Mouse (Mus musculus): ENCODE measurements at regions not wholly inside any gene's neighbourhood (a gene's known extent, or its start where the extent isn't known, plus 50 kb on each side); places are given as distances from the start of the nearest gene placed in this dataset.

DNA sequence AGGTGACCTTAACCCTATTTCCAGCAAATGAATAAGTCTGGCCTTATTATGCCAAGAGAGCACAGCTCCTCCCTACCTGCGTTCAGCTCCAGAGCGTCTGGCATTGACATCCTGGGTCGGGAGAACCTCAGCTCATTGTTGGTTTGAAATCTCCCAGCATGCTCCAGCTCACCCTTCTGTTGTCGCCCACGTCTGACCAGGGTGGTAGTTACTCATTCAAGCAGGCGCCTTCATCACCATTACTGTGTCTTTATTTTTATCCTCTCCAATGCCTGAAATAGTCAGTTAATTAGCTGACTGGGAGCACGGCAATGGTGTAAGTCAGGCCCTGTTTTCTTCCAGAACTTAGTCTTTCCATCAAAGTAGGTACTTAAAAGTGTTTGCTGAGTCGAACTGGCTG is 90.8 kb upstream of the Cxcr4 start:
- TF ChIP-seq CTCF (IDR thresholded peaks at IDR 0.05; ENCODE audit: low read depth, low read length) (no peak), EP300 (IDR thresholded peaks at IDR 0.05; ENCODE audit: insufficient read depth, low read depth, low read length) (no peak)

Data from ES-Bruce4 (cell line).